Mouse (Mus musculus) forebrain, embryonic 11.5 days (tissue): ENCODE measurements at regions not wholly inside any gene's neighbourhood (a gene's known extent, or its start where the extent isn't known, plus 50 kb on each side); places are given as distances from the start of the nearest gene placed in this dataset.

Experiments
- ATAC-seq: fragments of 200-750 bp; cut with Nextera tagmentation; replicated peaks from 2 replicates; pipeline ENCODE4 v1.8.0; 2017; ENCODE audit warnings: moderate TSS enrichment; ENCODE audit not compliant: low FRiP score
- DNase-seq: peaks from one replicate; pipeline ENCODE4 v3.0.0-alpha.2; 2017; ENCODE audit warnings: low spot score
- H3K27ac ChIP-seq: fragments of 300-500 bp; sonication (generic); 2 replicates; pipeline ENCODE4 v1.5.1; 2014; ENCODE audit warnings: low read depth, low read length
- H3K27me3 ChIP-seq: fragments of 300-500 bp; sonication (generic); 2 replicates; pipeline ENCODE4 v1.6.1; 2014; ENCODE audit warnings: mild to moderate bottlenecking, low read length, mixed read lengths; ENCODE audit not compliant: control insufficient read depth, insufficient read depth
- H3K36me3 ChIP-seq: fragments of 300-500 bp; sonication (generic); 2 replicates; pipeline ENCODE4 v1.6.1; 2014; ENCODE audit warnings: mild to moderate bottlenecking, low read length, moderate library complexity, mixed read lengths; ENCODE audit not compliant: control insufficient read depth, insufficient read depth
- H3K4me1 ChIP-seq: fragments of 300-500 bp; sonication (generic); replicated peaks from 2 replicates; pipeline ENCODE4 v1.6.1; 2014; ENCODE audit warnings: low read length, mixed read lengths; ENCODE audit not compliant: control insufficient read depth, insufficient read depth
- H3K4me2 ChIP-seq: fragments of 300-500 bp; sonication (generic); 2 replicates; pipeline ENCODE4 v1.6.1; 2014; ENCODE audit warnings: low read depth, mild to moderate bottlenecking, low read length, moderate library complexity, mixed read lengths; ENCODE audit not compliant: severe bottlenecking
- H3K4me3 ChIP-seq: fragments of 300-500 bp; sonication (generic); 2 replicates; pipeline ENCODE4 v1.5.1; 2014; ENCODE audit warnings: low read depth, low read length
- H3K9ac ChIP-seq: fragments of 300-500 bp; sonication (generic); 2 replicates; pipeline ENCODE4 v1.6.1; 2014; ENCODE audit warnings: low read length
- H3K9me3 ChIP-seq: fragments of 300-500 bp; sonication (generic); 2 replicates; pipeline ENCODE4 v1.6.1; 2016; ENCODE audit warnings: low read length, mixed read lengths; ENCODE audit not compliant: control insufficient read depth
- WGBS: fragments of 180-500 bp; shearing (Covaris S2); extraction: QIAGEN DNeasy Blood & Tissue Kit; methylation state at CpG from one replicate; pipeline ENCODE4 v1.1.7; 2014; 5-methylcytosine and 5-hydroxymethylcytosine counted together

DNA sequence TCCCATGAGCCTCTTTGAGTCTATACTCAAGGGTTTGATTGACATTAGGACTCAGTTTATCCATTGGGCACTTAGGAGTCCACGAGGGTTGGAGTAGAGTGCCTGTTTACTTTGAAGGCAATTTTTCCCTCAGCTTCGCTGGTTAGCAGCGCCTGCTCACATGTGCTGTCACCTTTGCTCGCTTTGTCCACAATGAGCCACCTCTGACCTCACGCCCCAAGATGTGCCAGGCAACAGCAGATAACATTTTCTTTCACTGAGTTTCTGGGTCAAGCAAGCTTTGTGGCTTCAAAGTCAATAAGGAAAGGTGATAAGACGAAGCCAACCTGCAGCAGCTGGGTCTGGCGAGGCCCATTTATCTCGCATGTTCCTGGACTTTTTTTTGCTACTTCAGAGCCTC is 99.3 kb upstream of the Afdn start:
- Histone ChIP-seq H3K36me3 (no peaks in the 10 kb centered on the region), H3K9me3 (no peaks in the 10 kb centered on the region), H3K4me1 (peaks cover 9% of the 10 kb centered on the region), H3K27me3 (no peaks in the 10 kb centered on the region), H3K4me3 (no peak overlapping the region), H3K27ac (no peak overlapping the region), H3K9ac (no peak overlapping the region), H3K4me2 (no peak overlapping the region)
- no peak for ATAC-seq
- 94% methylated on average over 8 of the region's 8 CpGs for WGBS
- DNase-seq = no peak

DNA sequence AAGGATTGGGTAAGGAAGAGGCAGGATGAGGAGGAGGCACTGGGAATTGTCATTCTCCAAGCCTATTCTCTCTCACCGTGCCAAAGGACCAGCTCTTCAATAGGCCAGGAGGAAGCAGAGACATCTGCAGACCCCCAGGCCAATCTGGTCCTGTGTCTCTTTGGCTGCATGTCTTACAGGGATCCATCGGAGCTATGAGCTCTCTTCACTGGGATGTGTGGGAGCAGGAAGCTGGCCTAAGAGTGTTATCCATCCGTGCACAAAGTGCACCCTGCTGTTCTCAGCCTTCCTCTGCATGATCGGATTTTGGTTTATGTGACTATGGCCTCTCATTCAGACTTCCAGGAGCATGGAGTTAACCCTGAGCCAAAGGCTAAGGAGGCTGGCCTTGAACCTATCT is 98.2 kb upstream of the Afdn start:
- DNase-seq (no peak), ATAC-seq (no peak)
- Histone ChIP-seq H3K4me3 (no peak overlapping the region), H3K4me2 (no peak overlapping the region), H3K9me3 (no peaks in the 10 kb centered on the region), H3K27ac (no peak overlapping the region), H3K9ac (no peak overlapping the region), H3K36me3 (no peaks in the 10 kb centered on the region), H3K27me3 (no peaks in the 10 kb centered on the region), H3K4me1 (peaks cover 17% of the 10 kb centered on the region)
- 58% methylated on average over 4 of the region's 4 CpGs for WGBS
